Mouse (Mus musculus) stomach, postnatal 0 days (tissue): ENCODE measurements around the gene Tpst1.

ENCODE experiments used
- CTCF ChIP-seq: IDR thresholded peaks from 2 replicates; pipeline ENCODE4 v1.5.1; 2016; ENCODE audit warnings: antibody characterized with exemption, low read depth, mild to moderate bottlenecking, moderate library complexity
- EP300 ChIP-seq: optimal IDR thresholded peaks from 2 replicates; pipeline ENCODE3; 2016; ENCODE audit warnings: antibody characterized with exemption

GRCm38 (mm10) chr5:130116116-130116515 is 43.0 kb downstream of the Tpst1 start:
- no peak for TF ChIP-seq EP300
- TF ChIP-seq CTCF: no peak
